Mouse (Mus musculus): ENCODE data around the gene Zfp51. TPM values are rescaled to one million over a fixed set of nuclear protein-coding genes. Genes with fewer than 3 reads are reported as not detected.
A peak's percentile ranks its signal among the peaks of the same experiment; 100 is the strongest.
"Not testable (repeated sequence)": the region's sequence is repeated elsewhere in the genome, so short reads cannot be mapped to it uniquely, and the experiment has no call there.

The Zfp51 gene
- polyA plus RNA-seq (2017; shearing (Covaris generic)): 10 to 100 TPM; 41.9 to 43.0 TPM

DNA sequence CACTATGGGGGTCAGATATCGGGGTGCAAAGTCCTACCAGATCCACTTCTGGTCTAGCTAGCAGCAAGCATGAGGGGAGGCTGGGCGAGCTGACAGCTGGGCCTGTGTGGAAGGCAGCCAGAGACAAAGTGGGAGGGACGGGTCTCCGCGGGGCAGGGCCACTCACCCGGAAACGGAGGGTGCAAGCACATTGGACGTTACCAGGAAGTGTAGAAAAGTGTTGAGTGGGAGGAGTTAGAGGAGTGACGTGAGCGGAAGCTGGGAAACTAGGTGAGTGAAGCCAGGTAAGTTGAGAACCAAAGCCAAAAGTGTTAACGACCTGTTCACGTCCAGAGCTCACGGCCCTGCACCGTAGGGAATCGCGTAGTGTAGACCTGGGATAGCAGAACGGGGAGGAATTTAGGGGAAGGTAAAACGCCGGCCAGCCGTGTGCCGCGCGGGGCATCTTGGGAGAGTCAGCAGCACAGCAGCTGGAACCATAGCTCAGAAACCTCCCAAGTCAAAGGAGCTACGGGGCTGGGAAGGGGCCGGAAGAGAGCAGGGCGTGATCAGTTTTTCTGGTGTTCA, at the start of gene Zfp51:
Zfp51 (plus strand) TSS at position 237 of the 567 bp plus-strand sequence.
- peak; percentile 96 for ATAC-seq

DNA sequence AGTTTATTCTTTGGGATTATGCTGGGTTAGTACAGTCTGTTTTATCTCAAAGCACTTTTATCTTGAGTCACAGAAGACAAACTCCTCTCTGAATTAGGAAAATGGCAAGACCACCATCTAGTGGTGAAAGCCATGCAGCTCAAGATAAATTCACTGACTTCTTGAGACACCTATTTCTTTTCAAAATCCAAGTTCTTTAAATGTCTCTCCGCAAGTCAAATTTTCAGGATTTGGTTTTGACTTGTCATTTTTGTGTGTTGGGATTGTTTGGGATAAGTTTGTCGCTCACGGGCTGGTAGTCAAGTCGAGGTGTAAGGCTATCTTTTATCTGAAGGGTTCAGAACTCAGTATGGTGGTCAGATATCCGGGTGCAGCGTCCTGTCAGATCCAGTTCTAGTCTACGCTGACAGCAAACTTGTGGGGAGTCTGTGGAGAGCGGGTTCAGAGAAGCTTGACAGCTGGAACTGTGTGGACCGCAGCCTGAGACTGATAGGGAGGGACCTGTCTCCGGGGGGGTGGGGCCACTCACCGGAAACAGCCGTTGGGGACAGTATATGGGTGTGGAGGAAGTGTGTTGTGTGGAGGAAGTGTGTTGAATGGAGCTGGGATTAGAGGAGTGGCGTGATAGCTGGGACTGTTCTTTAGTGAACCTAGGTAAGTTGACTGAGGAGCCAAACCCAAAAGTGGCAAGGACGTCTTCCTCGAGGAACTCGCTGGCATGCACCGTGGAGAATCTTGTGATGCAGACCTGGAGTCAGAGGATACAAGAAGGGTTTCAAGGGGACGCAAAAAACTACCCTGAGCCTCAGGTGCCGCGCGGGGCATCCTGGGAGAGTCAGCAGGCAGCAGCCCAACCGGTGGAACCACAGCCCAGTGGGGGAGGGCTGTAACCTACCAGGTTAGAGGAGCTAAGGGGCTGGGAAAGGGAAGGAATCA, 27.2 kb upstream of the Zfp51 start, which contains the start of gene Zfp54:
Zfp54 (plus strand) TSS at position 564 of the 936 bp plus-strand sequence.
- peak; percentile 95 for ATAC-seq

DNA sequence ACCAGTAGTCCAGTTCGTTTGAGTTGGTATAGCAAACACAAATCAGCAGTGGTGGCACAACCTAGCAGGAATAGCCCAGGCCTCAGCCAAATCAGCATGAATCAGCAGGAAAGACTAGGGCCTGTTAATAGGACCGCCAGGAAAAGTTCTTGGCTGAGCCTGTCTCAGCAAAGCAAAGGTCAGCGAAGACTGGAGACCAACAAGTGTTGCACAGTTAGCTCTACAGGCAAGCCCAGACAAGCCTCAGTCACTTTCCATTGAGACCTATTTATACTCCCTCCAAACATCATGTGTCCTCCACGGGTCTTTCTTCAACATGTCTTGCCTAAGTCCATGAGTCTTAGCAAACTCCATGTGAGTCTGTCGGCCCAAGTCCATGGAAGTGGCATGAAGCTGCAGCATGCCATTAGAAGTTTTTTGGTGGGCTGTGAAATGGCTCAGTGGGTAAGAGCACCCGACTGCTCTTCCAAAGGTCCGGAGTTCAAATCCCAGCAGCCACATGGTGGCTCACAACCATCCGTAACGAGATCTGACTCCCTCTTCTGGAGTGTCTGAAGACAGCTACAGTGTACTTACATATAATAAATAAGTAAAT, 11.3 kb upstream of the Zfp51 start:
- not testable (repeated sequence) for ATAC-seq

DNA sequence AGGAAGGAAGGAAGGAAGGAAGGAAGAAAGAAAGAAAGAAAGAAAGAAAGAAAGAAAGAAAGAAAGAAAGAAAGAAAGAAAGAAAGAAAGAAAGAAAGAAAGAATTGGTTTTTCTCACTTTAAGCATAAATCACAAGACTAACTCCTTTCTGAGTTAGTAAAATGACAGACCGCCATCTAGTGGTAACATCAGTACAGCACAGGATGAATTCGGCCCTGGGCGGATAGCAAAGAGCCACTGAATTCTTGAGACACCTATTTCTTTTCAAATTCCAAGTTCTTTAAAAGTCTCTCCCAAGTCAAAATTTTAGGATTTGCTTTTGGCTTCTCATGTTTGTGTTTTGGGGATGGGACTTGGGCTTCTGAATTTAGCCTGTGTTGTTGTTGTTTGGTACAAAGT, 505 bp upstream of the Zfp51 start:
- ATAC-seq: peak; percentile 63

DNA sequence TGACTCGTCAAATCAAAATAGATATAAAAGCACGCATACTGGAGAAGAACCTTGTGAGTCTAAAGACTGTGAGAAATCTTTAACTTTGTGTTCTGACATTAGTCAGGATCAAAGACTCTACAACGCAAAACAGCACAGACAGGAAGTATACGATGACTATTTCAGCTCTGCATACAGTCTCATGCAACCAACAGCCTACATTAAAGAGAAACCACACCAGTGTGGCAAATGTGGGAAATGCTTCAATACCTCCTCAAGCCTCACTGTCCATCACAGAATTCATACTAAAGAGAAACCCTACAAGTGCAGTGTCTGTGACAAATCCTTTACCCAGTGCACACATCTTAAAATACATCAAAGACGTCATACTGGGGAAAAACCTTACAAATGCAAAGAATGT, 13.4 kb downstream of the Zfp51 start:
- peak; percentile 95 for ATAC-seq

DNA sequence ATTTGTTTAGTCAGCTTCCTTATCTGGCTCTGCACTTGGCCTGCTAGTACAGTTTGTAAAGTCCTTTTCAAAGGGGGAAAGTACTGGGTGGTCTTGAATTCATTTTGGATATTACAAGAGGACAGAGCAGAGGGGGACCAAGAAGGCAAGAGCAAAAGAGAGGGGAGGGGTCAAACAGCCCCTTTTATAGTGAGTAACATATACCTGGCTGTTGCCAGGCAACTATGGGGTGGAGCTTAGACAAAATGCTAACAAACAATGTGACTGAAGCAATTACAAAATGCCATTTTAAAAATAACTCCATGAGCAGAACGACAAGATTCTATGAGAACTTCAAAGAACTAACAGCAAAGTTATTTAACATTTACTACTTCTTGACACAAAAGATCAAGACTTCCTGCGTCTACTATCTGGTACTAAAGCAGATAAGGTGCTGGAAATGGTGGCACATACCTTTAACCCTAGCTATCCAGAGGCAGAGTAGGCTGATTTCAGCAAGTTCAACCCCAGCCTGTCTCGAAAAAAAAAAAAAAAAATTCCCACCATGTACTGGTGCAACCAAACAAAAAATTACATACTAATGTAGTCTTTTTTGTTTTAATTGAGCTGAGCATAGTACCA, 22.0 kb downstream of the Zfp51 start:
- ATAC-seq: peak; percentile 54

DNA sequence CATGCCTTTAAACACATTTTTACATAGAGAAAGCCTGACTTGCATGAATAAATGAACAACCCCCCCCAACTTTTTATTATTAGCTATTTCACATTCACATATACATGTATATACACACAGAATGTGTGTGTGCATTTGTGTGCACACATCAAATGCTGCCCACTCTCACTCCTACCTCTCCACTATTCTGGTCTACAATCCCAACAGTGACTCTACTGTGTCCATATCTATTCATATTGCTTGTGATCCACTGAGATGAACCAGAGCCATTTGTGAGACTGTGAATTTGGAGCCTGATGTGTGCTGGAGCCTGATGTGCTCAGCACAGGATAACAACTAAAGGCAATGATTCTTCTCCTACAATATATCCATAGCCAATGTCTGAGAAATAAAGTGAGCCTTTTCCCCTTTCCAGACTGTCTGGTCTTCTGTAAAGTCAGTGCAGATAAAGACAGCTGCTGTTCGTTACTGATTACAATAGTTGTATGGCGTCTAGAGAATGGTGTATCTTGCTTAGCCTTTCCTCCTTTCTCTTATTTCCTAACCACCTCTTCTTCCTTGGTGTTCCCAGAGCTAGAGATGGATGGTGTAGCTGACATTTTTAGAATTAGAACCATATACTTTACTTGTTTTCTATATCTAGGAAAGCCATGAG, 22.6 kb downstream of the Zfp51 start:
- peak; percentile 1 for ATAC-seq

DNA sequence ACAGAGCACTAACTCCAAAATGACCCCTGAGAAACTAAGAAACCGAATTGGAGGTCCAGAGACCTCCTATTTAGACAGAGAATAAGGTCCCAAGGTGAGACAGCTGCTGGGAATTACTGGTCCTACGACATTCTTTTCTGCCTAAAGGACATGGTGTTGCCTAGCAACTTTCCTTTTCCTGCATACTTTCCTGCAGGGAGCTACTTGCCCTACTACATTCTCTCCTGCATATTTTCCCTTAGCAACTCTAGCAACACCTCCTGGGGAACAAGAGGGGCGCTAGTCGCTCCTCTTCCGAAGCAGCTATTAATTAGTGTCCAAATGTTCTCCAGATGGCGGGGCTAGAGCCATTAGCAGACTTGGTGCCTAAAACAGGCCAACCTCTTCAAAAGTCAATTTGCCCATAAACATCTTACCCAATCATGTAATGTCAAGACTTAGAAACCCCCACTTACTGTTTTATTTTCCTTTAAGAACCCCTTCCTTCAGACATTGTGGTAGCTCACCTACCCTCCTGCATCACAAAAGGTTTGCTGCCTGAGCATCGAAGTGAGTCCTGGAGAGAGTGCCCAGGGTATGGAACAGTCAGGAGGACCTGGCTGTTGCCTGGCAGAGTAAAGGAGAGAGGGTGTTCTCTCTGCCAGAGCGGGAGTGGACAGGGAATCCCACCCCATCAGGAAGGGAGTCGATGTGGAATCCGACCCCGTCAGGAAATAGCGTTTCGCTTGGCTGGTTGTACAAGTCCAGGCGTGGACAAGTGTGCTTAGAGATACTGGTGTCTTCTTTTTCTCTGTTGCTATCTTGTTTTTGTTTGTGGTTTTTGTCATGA, 23.4 kb downstream of the Zfp51 start:
- peak; percentile 48 for ATAC-seq

DNA sequence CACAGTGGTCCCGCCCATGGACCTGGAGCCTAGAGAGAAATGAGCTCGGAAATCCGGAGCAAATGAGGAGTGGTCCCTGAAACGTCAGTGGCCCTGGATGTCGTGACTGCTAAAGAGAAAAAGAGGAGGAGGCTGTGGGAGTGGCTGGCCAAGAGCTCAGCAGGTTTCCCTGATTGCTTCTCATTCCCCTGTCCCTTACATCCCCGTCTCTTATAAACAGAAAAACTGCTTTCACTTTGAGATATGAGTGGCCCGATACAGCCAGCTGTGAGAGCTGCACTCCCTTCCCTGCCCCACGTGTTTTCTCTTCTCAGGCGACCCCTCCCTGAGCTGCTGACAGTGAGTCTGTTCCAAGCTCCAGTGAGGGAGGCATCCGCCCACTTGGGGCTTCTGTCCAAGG, 24.6 kb downstream of the Zfp51 start:
- peak; percentile 18 for ATAC-seq

DNA sequence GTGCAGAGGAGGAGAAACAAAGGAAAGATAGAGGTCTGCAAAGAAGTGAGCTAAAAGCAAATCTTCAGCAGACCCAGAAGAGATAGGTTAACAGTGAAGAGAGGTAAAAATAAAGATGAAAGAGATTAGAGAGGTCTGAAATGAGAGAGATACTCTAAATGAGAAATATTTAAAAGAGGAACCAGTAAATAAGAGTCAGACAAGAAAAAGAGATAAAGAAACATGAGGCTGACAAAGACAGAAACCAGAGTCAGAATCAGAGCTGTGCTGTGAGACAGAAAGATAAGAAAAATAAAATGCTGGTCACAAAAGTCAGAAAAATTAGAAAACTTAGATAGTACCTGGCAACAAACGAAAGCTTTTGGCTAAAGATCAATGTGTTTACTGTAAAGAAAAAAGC, 25.1 kb downstream of the Zfp51 start:
- ATAC-seq: not testable (repeated sequence)

DNA sequence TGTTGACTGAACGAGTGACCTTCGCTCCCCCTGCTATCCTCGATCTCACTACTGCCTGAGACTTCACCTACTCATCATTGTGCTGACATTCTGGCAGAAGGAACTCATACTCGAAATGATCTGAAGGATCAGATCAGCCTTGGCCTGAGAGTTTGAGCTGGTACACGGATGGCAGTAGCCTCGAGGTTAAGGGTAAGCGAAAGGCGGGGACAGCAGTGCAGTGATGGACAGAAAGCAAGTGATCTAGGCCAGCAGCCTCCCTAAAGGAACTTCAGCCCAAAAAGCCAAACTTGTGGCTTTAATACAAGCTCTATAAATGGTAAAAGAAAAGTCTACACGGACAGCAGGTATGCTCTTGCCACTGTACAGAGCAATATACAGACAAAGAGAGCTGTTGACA, 26.2 kb downstream of the Zfp51 start:
- ATAC-seq: not testable (repeated sequence)

DNA sequence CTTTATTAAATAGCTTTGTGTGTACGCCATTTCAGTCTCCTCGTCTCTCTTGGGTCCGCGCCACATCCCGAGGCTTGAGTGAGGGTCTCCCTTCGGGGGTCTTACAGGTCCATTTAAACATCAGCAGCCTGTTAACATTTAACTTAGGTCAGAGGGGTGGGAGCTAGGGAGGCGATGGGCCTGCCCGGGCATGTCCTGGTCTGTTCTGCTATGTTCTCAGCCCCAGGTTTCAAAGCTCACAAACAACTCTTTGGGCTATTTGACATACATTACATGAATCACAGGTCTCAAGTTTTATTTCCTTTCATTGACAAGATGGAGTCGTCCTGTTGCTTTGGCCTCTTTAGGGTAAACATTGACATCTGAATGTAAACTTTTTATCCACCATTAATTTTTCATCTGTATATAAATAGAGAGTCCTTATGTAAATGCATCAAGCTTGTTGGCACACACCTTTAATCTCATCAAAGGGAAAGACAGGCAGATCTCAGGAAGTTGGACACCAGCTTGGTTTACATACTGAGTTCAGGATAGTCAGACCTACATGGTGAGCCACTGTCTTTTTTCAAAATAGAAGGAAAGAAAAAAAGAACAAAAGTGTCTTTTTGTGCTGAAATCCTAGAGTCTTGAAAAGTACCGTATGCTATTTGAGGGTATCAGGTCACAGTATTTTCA, 28.1 kb downstream of the Zfp51 start:
- peak; percentile 7 for ATAC-seq

DNA sequence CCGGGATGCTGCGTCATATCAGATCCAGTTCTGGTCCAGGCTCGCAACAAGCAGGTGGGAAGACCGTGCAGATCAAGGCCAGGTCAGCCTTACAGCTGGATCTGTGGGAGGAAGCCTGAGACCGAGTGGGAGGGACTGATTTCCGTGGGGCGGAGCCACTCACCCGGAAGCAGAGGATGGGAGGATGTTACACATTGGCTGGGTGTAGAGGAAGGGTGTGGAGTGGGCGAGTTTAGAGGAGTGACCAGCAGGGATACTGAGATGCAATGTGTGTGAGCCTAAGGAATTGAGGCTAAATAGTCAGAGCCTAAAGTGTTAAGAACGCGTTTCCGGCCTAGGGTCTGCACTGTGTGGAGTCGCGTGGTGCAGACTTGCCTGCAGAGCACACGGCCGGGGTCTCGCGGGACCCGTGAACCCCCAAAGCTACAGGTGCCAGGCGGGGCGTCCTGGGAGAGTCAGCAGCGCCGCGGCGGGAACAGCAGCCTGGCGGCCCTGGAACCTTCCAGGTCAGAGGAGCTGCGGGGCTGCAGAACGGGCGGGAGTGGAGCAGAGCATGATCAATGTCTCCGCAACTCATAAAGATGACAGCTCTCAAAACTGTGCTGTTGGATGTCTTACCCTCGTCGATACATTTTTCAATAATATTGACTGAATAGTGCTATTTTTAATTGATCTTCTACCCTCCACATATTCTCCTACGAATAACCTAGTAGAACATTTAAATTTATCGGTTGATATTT, 38.8 kb downstream of the Zfp51 start, which contains the start of gene Zfp53:
Zfp53 (plus strand) TSS at position 239 of the 740 bp plus-strand sequence.
- peak; percentile 97 for ATAC-seq

DNA sequence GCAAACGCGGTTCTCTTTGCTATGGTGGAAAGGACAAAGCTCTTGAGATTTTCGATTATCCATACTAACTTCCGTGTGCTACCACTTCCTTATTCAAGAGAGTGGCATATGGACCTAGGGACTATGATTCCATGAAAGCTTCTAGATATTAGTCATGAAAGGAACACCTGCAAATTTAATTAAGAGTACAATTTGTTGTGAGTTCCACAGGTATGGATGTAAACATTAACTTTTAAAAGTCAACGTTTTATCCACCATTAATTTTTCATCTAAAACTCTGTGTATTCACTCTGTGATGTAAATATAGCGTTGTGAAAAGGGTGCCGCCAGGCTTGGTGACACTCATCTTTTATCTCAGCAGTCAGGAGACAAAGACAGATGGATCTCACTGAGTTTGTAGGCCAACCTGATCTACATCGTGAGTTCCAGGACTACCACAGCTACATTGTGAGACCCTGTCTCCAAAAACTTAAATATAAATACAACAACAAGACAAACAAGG, 39.4 kb downstream of the Zfp51 start:
- ATAC-seq: peak; percentile 27

DNA sequence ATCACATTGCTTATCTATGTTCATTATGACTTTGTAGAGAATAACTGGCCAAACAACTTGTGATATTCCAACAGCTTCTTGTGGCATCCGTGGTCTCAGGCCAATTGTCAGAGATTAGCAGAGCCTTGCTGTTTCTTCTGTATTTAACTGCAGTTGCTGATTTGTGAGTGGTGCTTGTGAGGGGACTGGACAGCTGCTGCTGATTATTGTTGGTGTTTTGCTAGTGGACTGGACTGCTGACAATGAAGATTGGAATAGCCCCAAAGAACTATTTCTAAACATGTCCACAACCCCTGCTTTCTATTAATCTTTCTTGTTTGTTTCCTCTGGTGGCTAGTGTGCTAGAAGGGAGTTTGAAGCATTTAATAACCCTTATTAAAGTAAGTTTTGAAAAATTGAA, 51.2 kb downstream of the Zfp51 start:
- no peak for ATAC-seq

DNA sequence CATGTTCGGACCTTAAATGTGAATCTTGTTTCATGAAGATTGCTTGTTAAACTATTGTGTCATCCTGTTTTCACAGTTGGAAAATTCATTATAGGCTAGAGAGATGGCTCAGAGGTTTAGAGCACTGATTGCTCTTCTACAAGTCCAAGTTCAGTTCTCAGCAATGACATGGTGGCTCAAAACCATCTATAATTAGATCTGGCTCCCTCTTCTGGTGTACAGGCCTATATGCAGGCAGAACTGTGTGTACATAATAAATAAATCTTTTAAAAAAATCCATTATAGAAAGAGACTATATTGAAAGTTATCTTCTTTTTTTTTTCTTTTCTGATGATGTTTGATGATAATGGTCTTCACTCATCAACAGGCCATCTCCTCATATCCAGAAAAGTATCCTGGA, 54.4 kb downstream of the Zfp51 start:
- peak; percentile 42 for ATAC-seq

DNA sequence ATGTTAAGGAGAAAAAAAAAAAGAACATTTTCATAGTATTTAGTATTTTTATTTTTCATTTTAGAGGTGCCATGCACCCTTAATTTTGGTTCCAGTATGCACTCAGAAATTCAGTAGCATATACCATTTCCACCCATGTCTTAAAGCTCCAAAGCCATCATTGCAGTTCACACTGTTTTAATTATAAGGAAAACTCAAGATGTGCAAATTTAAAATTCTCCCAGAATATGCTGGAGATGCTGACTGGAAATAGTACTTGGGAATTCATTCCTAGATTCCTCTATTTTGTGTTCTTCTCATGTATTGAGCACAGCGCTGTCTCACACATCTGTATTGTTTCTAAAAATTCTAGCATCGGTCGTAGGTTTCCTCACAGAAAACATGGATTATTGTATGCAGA, 56.1 kb downstream of the Zfp51 start:
- ATAC-seq: no peak

DNA sequence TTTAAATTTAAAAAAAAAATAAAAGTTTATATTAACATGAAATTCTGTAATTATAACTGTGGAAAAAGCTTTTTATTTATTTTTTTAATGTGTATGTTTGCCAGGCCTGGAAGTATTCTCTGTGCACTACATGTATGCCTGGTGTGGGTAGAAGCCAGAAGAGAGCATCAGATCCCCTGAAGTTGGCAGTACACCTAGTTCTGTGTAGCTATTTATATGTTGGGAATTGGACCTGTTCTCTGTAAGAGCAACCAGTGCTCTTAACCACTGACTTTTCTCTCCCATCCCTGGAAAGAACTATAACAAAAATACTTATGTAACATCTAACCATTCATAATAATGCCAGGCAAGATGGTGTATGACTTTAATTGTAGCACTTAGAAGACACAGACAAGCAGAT, 59.6 kb downstream of the Zfp51 start:
- no peak for ATAC-seq
